Mouse (Mus musculus): ENCODE measurements at regions not wholly inside any gene's neighbourhood (a gene's known extent, or its start where the extent isn't known, plus 50 kb on each side); places are given as distances from the start of the nearest gene placed in this dataset.
"Not testable (repeated sequence)": the region's sequence is repeated elsewhere in the genome, so short reads cannot be mapped to it uniquely, and the experiment has no call there.

DNA sequence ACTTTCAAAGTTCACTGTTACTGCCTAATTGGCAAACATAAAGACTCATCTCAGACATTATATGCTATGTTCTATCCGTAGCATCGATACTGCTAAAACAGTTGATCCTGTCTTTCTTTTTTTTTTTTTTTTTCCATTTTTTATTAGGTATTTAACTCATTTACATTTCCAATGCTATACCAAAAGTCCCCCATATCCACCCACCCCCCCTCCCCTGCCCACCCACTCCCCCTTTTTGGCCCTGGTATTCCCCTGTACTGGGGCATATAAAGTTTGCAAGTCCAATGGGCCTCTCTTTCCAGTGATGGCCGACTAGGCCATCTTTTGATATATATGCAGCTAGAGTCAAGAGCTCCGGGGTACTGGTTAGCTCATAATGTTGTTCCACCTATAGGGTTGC is 370.6 kb downstream of the Sec16b start:
- H3K27ac ChIP-seq; H3K4me2 ChIP-seq (replicated peaks); H3K36me3 ChIP-seq; H3K4me3 ChIP-seq (replicated peaks); H3K4me1 ChIP-seq (replicated peaks); ATAC-seq; H3K9ac ChIP-seq; H3K27me3 ChIP-seq (replicated peaks); H3K9me3 ChIP-seq: not testable (repeated sequence)
- WGBS = 100% methylated on average over 2 of the region's 4 CpGs

DNA sequence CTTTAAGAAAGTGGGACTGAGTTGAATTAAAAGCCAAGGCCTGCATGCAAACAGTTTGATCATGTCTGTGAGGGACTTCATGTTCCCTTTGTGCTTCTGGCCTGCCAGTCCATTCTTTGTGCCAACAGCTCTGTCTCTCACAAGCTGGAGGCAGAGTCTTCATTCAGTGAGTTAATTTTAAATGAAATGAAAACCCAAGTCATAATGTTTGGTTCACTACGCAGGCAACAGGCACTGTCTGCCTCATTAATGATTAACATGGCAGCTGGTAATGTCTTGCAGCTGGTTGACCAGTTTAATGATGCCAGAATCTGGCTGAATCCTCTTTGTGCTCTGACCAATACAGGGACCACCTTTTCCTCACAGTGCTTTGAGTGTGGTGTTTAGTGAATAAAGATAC is 380.6 kb downstream of the Sec16b start:
- H3K9ac ChIP-seq = no peak overlapping the region
- peak; percentile 41; the same call in 1 of the 2 replicates for ATAC-seq
- H3K36me3 ChIP-seq = no peaks in the 10 kb centered on the region
- no peaks in the 10 kb centered on the region for H3K27me3 ChIP-seq (replicated peaks)
- 40% methylated on average over 1 of the region's 1 CpGs for WGBS
- H3K27ac ChIP-seq = no peak overlapping the region
- no peak overlapping the region for H3K4me2 ChIP-seq (replicated peaks)
- no peaks in the 10 kb centered on the region for H3K9me3 ChIP-seq
- H3K4me3 ChIP-seq (replicated peaks) = no peak overlapping the region
- no peaks in the 10 kb centered on the region for H3K4me1 ChIP-seq (replicated peaks)

DNA sequence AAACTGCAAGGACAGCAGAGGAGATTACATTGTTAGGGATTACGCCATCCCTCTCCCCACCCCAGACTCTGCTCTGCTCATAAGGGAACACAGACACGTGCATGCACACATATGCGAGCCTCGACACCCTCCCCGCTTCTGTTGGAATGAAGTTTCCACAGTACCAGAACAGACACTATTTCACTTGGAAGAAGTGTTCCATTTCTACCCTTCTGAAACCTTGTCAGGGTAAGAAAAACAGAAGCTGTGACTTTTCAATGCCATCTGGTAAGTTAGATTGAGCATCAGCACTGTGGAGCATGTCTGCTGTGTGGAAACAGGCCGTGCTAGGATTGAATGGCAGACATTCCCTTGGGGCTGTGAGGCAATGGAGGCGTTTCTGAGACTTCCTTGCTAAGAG is 382.0 kb downstream of the Sec16b start:
- H3K4me2 ChIP-seq (replicated peaks) = no peak overlapping the region
- WGBS = 81% methylated on average over 7 of the region's 7 CpGs
- H3K4me1 ChIP-seq (replicated peaks) = no peaks in the 10 kb centered on the region
- no peak overlapping the region for H3K4me3 ChIP-seq (replicated peaks)
- H3K9ac ChIP-seq = no peak overlapping the region
- no peaks in the 10 kb centered on the region for H3K9me3 ChIP-seq
- H3K36me3 ChIP-seq = no peaks in the 10 kb centered on the region
- no peak overlapping the region for H3K27ac ChIP-seq
- ATAC-seq = no peak
- H3K27me3 ChIP-seq (replicated peaks) = no peaks in the 10 kb centered on the region

DNA sequence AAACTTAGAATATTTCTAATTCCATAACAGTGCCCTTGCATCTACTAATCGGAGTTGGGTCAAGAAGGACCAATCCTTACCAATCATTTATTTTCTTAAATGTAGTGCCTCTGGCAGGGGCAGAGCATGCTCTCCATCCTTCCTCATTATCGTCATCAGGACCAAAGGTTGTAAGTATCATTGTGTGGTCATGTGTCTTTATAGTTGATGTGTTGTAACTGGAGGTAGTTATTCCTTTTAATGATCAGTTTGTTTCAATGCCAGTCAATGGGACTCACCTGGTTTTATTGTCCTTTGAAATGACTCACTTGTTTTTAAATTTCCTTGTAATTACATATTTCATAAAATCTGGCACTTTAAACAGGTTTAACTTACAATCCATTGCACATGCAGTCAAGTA is 399.6 kb downstream of the Sec16b start:
- no peak overlapping the region for H3K27ac ChIP-seq
- no peak overlapping the region for H3K9ac ChIP-seq
- no peaks in the 10 kb centered on the region for H3K4me1 ChIP-seq (replicated peaks)
- ATAC-seq = peak; percentile 51; the same call in 1 of the 2 replicates
- H3K9me3 ChIP-seq = no peaks in the 10 kb centered on the region
- 65% methylated on average over 2 of the region's 2 CpGs for WGBS
- H3K27me3 ChIP-seq (replicated peaks) = no peaks in the 10 kb centered on the region
- no peaks in the 10 kb centered on the region for H3K36me3 ChIP-seq
- no peak overlapping the region for H3K4me3 ChIP-seq (replicated peaks)
- H3K4me2 ChIP-seq (replicated peaks) = no peak overlapping the region

DNA sequence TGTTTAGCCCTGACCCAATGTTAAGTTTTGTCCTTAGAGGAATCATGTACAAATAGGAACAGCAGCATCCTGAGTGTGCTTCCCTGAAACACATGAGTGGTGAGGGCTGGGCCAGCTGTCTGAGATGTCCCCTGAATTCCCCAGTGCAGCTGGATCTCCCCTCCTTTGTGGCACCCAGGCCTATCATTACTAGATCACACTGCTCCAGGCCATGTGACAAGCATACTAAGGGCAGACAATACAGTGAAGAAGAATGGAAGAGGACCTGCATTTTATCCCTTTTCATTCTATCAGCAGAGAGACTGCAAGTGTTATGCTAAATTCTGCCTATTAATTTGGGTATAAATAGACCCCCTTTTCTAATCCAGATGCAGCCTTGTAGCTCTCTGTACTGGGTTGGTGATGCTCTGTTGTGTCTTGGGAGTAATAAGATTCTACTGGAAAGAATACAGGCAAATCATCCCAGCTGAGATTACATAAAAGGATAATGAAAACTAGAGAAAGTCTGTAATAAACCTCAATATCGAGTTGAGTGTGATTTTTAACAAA is 418.3 kb downstream of the Brinp2 start:
- 58% methylated on average over 1 of the region's 1 CpGs for WGBS
- Histone ChIP-seq H3K4me3 (replicated peaks) (no peak overlapping the region), H3K27ac (no peak overlapping the region), H3K36me3 (no peaks in the 10 kb centered on the region), H3K27me3 (replicated peaks) (no peaks in the 10 kb centered on the region), H3K4me2 (replicated peaks) (no peak overlapping the region), H3K9me3 (no peaks in the 10 kb centered on the region), H3K9ac (no peak overlapping the region), H3K4me1 (replicated peaks) (no peaks in the 10 kb centered on the region)
- ATAC-seq = no peak

DNA sequence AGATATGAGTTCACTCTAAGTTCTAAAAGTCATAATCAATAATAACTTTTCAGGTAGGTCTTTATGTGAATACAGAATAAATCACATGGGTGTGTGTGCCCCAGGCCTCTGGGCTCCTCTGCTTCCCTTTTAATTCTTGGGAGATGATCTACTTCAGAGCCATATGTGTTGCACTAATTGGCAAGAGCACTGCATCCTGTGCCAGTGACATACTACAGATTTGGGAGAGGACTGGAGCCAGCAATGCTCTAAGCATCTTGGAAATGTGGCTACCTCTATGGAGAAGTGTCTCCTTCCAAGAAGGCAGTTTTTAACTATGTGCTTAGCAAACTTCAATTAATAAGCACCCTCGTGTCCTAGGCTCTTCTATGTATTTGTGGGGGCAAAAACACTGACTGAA is 416.6 kb downstream of the Brinp2 start:
- no peak overlapping the region for H3K4me2 ChIP-seq (replicated peaks)
- H3K27ac ChIP-seq = no peak overlapping the region
- no peaks in the 10 kb centered on the region for H3K4me1 ChIP-seq (replicated peaks)
- ATAC-seq = no peak
- no peaks in the 10 kb centered on the region for H3K36me3 ChIP-seq
- H3K4me3 ChIP-seq (replicated peaks) = no peak overlapping the region
- no peak overlapping the region for H3K9ac ChIP-seq
- H3K9me3 ChIP-seq = no peaks in the 10 kb centered on the region
- WGBS = 73% methylated on average over 1 of the region's 1 CpGs
- no peaks in the 10 kb centered on the region for H3K27me3 ChIP-seq (replicated peaks)

DNA sequence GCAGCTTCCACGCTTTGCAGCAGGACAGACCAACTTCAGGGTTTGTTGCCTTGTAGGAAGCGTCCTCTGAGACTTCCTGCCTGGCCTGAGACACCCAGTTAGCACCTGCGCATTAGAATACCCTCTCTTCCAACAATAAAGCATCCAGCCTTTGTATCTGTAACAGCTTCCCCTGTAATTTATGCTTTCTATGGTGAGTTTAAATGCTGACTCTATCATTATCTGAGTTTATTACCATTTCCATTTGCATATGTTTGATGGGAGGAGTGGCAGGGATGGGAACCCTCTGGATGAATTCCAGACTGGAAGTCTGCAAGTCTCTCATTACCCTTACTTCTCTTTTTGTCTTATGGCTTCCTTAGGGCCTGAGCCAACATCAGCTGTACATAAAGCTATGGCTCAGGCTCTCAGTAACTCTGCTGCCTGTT is 415.8 kb downstream of the Brinp2 start:
- H3K9ac ChIP-seq = no peak overlapping the region
- 37% methylated on average over 3 of the region's 3 CpGs for WGBS
- H3K27ac ChIP-seq = no peak overlapping the region
- no peak for ATAC-seq
- no peaks in the 10 kb centered on the region for H3K4me1 ChIP-seq (replicated peaks)
- H3K4me3 ChIP-seq (replicated peaks) = no peak overlapping the region
- no peaks in the 10 kb centered on the region for H3K27me3 ChIP-seq (replicated peaks)
- H3K4me2 ChIP-seq (replicated peaks) = no peak overlapping the region
- no peaks in the 10 kb centered on the region for H3K9me3 ChIP-seq
- no peaks in the 10 kb centered on the region for H3K36me3 ChIP-seq

DNA sequence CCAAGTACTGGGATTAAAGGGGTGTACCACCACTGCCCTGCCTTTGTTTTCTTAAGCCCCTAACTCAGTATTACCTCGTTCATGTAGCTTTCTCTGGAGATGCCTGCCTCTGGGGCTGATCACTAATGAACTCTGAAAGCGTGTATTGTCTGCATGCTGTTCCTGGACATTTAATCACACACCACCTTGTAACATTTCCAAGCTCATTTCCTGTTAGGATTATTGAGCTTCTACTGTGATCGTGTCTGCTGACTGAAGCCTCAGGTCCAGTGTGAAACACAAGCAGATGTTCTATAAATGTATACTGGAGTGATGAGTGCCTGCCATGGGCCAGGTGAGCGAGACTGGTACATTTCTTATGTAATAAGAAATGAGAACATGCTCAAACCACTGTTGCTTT is 398.6 kb downstream of the Brinp2 start:
- no peak overlapping the region for H3K4me3 ChIP-seq (replicated peaks)
- H3K9me3 ChIP-seq = no peaks in the 10 kb centered on the region
- no peaks in the 10 kb centered on the region for H3K36me3 ChIP-seq
- 59% methylated on average over 4 of the region's 4 CpGs for WGBS
- no peaks in the 10 kb centered on the region for H3K4me1 ChIP-seq (replicated peaks)
- no peaks in the 10 kb centered on the region for H3K27me3 ChIP-seq (replicated peaks)
- H3K27ac ChIP-seq = no peak overlapping the region
- ATAC-seq = no peak
- no peak overlapping the region for H3K9ac ChIP-seq
- no peak overlapping the region for H3K4me2 ChIP-seq (replicated peaks)

DNA sequence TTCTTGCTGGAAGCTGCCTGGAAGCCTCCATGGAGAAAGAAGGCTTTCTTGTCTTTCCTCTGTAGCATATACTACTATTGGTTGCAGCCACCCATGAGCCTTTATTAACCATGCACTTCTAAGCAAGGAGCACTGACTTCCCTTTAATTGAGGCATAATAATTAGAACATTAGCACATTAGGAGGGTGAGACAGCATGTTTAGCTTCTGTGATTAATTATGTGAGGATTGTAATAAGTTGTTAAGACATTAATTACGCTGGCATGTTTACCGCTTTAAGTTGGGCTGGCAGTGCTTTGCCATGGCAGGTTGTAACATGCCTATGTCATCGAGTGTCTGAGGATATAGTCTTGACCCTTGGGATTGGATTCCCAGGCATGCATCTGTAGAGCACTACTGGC is 391.7 kb downstream of the Brinp2 start:
- no peaks in the 10 kb centered on the region for H3K36me3 ChIP-seq
- no peaks in the 10 kb centered on the region for H3K4me1 ChIP-seq (replicated peaks)
- no peaks in the 10 kb centered on the region for H3K27me3 ChIP-seq (replicated peaks)
- no peaks in the 10 kb centered on the region for H3K9me3 ChIP-seq
- no peak overlapping the region for H3K9ac ChIP-seq
- no peak overlapping the region for H3K4me3 ChIP-seq (replicated peaks)
- no peak for ATAC-seq
- no peak overlapping the region for H3K27ac ChIP-seq
- H3K4me2 ChIP-seq (replicated peaks) = no peak overlapping the region
- 90% methylated on average over 3 of the region's 3 CpGs for WGBS

DNA sequence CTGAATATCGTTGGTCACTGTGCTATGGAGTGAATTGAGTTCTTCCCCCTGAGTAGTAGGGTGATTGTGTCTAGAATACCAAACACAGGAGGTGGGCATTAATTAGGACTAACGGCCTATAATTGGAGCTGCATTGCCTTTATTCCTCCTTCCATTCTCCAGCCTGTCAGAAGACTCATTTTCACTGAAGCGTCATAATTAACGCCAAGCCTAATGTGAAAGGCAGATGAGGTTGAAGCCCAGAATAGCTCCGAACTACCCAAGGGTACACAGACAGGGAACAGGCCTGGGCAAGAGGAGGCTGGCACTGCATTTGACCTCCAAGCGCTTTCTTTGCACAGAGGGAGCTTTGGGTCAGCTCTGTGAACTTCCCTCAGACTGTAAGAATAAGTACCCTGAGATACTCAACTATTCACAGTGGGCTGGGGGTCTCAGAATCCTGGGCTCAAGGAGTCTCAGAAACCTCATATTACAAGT is 386.5 kb downstream of the Brinp2 start:
- ATAC-seq = no peak
- Histone ChIP-seq H3K27ac (no peak overlapping the region), H3K9me3 (no peaks in the 10 kb centered on the region), H3K36me3 (no peaks in the 10 kb centered on the region), H3K4me3 (replicated peaks) (no peak overlapping the region), H3K4me1 (replicated peaks) (no peaks in the 10 kb centered on the region), H3K9ac (no peak overlapping the region), H3K27me3 (replicated peaks) (no peaks in the 10 kb centered on the region), H3K4me2 (replicated peaks) (no peak overlapping the region)
- WGBS = 78% methylated on average over 6 of the region's 6 CpGs

DNA sequence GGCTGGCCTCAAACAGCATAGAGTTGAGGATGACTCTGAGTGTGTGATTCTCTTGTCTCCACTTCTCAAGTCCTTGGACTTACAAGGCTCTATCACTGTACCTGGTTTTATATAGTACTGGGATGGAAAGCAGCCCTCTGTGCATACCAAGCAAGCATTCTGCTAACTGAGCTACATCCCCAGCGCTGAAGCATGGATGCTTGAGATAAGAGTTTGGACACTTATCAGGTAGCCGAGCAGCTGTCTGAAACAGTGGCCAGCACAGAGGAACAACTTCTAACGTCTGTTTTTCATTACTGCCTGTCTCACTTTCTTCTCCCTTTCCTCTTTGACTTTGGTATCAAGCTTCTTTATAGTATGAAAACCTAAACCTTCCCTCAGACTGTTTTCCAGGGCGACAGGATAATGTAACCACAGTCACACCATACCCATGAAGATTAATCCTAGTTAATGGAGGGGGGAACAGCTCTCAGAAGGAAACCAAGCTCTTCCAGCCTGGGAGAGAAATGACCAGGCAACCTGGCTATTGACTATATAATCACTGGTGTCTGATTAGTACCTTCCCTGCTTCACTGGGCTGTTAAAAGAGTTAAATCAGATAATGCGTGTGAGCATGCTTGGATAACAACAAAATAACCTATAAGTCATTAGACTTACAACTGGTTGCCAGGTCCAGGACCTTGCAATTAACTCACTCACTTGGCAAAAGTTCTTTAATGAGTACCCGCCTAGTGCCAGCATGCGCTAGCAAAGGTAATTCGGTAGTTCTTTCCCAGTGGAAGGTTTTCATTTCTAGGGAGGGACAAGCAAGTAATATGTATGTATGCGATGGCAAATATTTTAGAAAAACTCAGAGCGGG is 382.5 kb downstream of the Brinp2 start:
- Histone ChIP-seq H3K36me3 (no peaks in the 10 kb centered on the region), H3K4me2 (replicated peaks) (no peak overlapping the region), H3K27ac (no peak overlapping the region), H3K9me3 (no peaks in the 10 kb centered on the region), H3K4me1 (replicated peaks) (no peaks in the 10 kb centered on the region), H3K9ac (no peak overlapping the region), H3K27me3 (replicated peaks) (no peaks in the 10 kb centered on the region), H3K4me3 (replicated peaks) (no peak overlapping the region)
- WGBS = 79% methylated on average over 10 of the region's 10 CpGs
- ATAC-seq = no peak

DNA sequence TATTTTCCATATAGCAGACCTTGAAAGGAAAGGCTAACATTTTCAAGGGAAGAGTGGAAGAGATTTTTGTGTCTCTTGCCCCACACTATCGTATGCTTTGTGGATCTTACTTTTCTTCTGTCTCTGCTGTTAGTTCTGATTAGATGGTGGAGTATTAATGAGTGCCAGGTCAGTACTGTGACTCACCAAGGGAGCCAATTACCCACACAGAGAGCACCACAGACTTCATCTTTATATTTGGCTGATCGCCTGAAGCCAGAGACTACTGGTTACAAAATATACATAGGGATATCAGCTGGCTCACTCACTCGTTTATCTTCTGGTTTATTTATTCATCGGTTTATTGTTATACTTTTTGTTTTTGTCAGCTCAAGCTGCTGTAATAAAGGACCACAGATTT is 381.5 kb downstream of the Brinp2 start:
- no peaks in the 10 kb centered on the region for H3K36me3 ChIP-seq
- H3K4me2 ChIP-seq (replicated peaks) = no peak overlapping the region
- no peak overlapping the region for H3K4me3 ChIP-seq (replicated peaks)
- H3K27me3 ChIP-seq (replicated peaks) = no peaks in the 10 kb centered on the region
- H3K27ac ChIP-seq = no peak overlapping the region
- H3K9ac ChIP-seq = no peak overlapping the region
- no peaks in the 10 kb centered on the region for H3K4me1 ChIP-seq (replicated peaks)
- no peak for ATAC-seq
- no peaks in the 10 kb centered on the region for H3K9me3 ChIP-seq
- 77% methylated on average over 4 of the region's 4 CpGs for WGBS

DNA sequence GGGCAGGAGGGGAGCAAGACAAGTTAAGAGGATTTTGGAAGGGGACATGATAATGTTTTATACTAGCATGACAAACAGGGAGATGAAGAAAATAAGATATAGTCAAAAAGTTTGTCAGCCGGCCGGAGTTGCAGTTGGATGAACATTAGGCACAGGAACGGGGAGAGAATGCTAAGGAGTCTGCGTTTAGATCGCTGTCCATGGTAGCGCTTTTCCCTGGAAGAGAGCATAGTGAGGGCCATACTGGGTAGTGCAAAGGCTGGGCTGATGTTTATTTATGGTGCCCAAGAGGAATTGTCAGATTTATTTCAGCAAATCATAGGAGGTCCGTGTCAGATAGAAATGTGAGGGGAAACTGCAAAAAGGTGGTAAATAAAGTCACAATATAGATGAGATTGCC is 337.0 kb downstream of the Brinp2 start:
- H3K4me2 ChIP-seq (replicated peaks) = no peak overlapping the region
- no peaks in the 10 kb centered on the region for H3K4me1 ChIP-seq (replicated peaks)
- H3K4me3 ChIP-seq (replicated peaks) = no peak overlapping the region
- no peak overlapping the region for H3K27ac ChIP-seq
- H3K9me3 ChIP-seq = no peaks in the 10 kb centered on the region
- H3K36me3 ChIP-seq = no peaks in the 10 kb centered on the region
- no peak overlapping the region for H3K9ac ChIP-seq
- no peaks in the 10 kb centered on the region for H3K27me3 ChIP-seq (replicated peaks)
- WGBS = 16% methylated on average over 7 of the region's 7 CpGs
- ATAC-seq = no peak
